Mouse (Mus musculus) kidney, adult 8-10 months (tissue): Measurements from ENCODE around the gene Ppp1r9b.

Experiments used
- DNase-seq, 2 experiments: peaks; one replicate each; pipeline ENCODE4 v3.0.0; 2022

Gene Ppp1r9b

GRCm38 (mm10) chr11:95053062-95053461, 62.2 kb downstream of the Ppp1r9b start:
- no peak for DNase-seq
